Mouse (Mus musculus) Patski (cell line): Measurements from ENCODE around the gene Lypd6b. TPM values are rescaled to one million over a fixed set of nuclear protein-coding genes. Genes with fewer than 3 reads are reported as not detected.

Experiments used
- ATAC-seq: fragments of 100-300 bp; one replicate; pipeline ENCODE4 v1.8.0; 2021
- CTCF ChIA-PET: fragments of 350-600 bp; sonication (Branson Sonifier 250); formaldehyde crosslinking; loops from one replicate; lab custom pipeline; 2022; ENCODE audit warnings: inconsistent platforms; lab: Charles Lee
- POLR2A ChIA-PET: fragments of 350-600 bp; sonication (Branson Sonifier 250); formaldehyde crosslinking; loops from one replicate; lab custom pipeline; 2022; ENCODE audit warnings: antibody characterized with exemption, inconsistent platforms; lab: Charles Lee
- DNase-seq: peaks from one replicate; pipeline ENCODE4 v3.0.0-alpha.2; 2011; ENCODE audit warnings: low read depth, low spot score
- H3K27me3 ChIP-seq: fragments of 371-371 bp; one replicate; pipeline ENCODE4 v1.5.1; 2021
- CTCF ChIP-seq: fragments of 100-300 bp; IDR thresholded peaks from one replicate; pipeline ENCODE4 v1.5.1; 2021
- in situ Hi-C: fragments of 300-500 bp; cut with MboI; formaldehyde crosslinking; loops from 3 replicates; pipeline ENCODE4 v1.11.1; 2018; ENCODE audit warnings: low pct_unique_long_range_greater_than_20kb, mixed read lengths
- polyA plus RNA-seq: library from polyadenylated mRNA; unstranded; gene quantifications from one replicate; pipeline ENCODE4 v1.2.3, GENCODE M21; 2021

Lypd6b gene
- polyA plus RNA-seq, 1 experiment from 2014 or later, result 0.03 TPM

- in situ Hi-C loops, result no loop called here
- POLR2A ChIA-PET, result no interaction called here
- DNase-seq, result no peak
Measured at GRCm38 (mm10) chr2:49964899-49965298, 177.4 kb downstream of the Lypd6b start.

DNA sequence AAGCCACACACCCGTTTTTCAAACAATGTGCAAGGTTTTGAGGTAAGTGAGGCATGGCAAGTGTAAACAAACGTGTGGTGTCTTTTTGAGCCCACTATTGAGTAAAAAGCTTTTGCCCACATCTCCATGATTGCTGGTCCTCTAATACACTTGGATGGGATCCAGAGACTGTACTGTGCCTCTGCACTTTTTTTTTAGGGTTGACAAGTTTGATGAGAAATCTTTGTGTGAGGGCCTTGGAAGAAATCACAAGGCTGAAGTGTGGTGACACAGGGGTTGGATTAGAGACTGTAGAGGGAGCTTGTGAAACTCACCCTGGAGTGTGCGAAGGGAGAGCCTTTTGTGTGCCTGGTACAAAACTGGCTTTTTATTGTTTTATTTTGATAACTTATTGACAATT is 180.3 kb downstream of the Lypd6b start:
- POLR2A ChIA-PET, result no interaction called here

More at GRCm38 (mm10) chr2:49964899-49965298, 177.4 kb downstream of the Lypd6b start:
- TF ChIP-seq CTCF, result no peak
- CTCF ChIA-PET, result no interaction called here
- peaks cover 5% of the 10 kb centered on the region for H3K27me3 ChIP-seq
- no peak for ATAC-seq

DNA sequence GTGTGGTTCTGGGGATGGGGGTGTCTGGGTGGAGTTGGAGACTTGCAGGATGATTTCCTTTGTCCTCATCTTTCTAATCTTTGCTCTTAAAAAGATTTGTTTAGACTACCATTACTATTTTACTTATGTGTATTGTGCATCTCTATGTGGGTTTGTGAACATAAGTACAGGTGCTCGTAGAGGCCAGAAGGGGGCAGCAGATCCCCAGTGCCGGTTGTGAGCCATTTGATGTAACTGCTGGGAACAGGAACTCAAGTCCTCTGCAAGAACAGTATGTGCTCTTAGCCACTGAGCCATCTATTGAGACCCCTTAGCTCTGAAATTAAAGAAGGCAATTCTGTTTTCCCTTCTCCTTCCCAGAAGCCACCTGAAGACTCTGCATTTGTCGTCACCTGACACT is 183.5 kb downstream of the Lypd6b start:
- no peak for ATAC-seq
- TF ChIP-seq CTCF, result peak; percentile 34
- ChIA-PET POLR2A (no interaction called here), CTCF (interaction anchor here (0.9 kb wide), 1 partner anchor 16 kb away, joined by 3 read pairs; no protein-coding TSS in a partner anchor)
- in situ Hi-C loops, result no loop called here
- DNase-seq, result no peak
- H3K27me3 ChIP-seq, result no peaks in the 10 kb centered on the region

More for the DNA sequence above, 180.3 kb downstream of the Lypd6b start:
- DNase-seq (no peak), ATAC-seq (no peak)
- no peak for TF ChIP-seq CTCF
- peaks cover 5% of the 10 kb centered on the region for H3K27me3 ChIP-seq
- CTCF ChIA-PET, result interaction anchor here (0.9 to 1.3 kb wide), 2 partner anchors 12 to 24 kb away, joined by 3 read pairs; no protein-coding TSS in a partner anchor
- in situ Hi-C loops, result no loop called here

DNA sequence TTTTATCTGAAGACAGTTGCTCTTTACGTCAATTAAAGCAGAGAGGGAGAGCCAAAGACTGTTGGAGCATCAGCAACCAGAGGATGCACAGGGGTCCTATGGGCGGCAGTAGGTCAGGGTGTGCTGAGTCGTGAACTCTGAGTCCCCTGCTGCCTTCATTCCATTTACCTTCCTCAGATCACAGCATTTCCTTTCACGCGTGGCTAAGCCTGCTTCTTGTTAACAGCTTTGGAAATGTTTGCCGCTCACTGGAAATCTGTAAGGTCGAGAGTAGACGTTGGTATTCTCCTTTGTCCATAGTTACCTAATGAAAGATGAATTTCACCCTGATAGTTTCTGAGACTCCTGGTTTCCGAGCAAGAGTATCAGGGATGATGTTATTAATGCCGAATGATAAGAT is 191.1 kb downstream of the Lypd6b start:
- no peak for DNase-seq
- ATAC-seq, result no peak
- TF ChIP-seq CTCF, result no peak
- no peaks in the 10 kb centered on the region for H3K27me3 ChIP-seq
- in situ Hi-C loops, result no loop called here
- ChIA-PET POLR2A (interaction anchor here (1.0 kb wide), 1 partner anchor 10 kb away, joined by 3 read pairs; no protein-coding TSS in a partner anchor), CTCF (interaction anchor here (1.0 kb wide), 1 partner anchor 12 kb away, joined by 3 read pairs; no protein-coding TSS in a partner anchor)

DNA sequence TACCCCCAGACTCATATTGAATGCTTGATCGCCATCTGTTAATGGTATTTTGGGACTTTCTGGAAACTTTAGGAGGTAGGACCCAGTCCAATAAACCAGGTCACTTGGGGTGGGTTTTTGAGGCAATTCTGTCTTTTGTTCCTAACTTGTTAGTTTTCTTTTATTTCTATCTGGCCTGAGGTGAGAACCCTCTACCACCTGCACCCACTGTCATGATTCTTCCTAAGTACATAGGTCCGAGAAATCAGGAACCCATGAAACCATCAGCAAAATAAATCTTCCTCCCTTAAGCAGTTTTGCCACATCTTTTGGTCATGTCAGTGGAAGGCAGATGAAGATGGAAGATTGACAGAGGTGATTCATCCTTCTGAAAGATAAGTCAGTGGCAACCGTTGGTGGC is 192.5 kb downstream of the Lypd6b start:
- ATAC-seq (no peak), DNase-seq (no peak)
- in situ Hi-C loops, result no loop called here
- no peaks in the 10 kb centered on the region for H3K27me3 ChIP-seq
- TF ChIP-seq CTCF, result no peak
- ChIA-PET CTCF (no interaction called here), POLR2A (no interaction called here)

GRCm38 (mm10) chr2:49983021-49983420 is 195.5 kb downstream of the Lypd6b start:
- peaks cover under 1% of the 10 kb centered on the region for H3K27me3 ChIP-seq
- in situ Hi-C loops, result no loop called here
- no peak for TF ChIP-seq CTCF
- DNase-seq (no peak), ATAC-seq (no peak)
- POLR2A ChIA-PET, result no interaction called here
- CTCF ChIA-PET, result no interaction called here

DNA sequence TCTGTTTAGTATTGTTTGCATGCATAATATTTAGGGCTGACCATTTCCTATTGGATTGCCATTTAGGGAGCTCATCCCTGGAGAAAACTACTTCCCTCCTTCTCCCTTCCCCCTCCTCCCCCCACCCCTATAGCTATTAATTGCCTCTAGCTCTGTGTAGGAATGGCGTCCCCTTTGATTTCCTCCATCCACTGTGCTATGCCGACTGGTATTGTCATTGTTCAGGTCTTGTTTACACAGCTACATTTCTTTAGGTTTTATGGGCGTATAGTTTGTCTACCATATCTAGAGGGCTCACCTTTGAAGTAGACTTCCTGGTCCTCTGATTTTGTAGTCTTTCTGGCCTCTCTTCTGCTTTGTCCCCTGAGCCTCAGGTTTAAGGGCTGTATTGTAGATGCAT is 197.3 kb downstream of the Lypd6b start:
- in situ Hi-C loops, result no loop called here
- no peak for ATAC-seq
- CTCF ChIA-PET, result interaction anchor here (0.5 to 1.0 kb wide), 3 partner anchors 10 to 53 kb away, joined by 3 read pairs; no protein-coding TSS in a partner anchor

GRCm38 (mm10) chr2:49995841-49996240 is 208.4 kb downstream of the Lypd6b start:
- POLR2A ChIA-PET, result no interaction called here
- TF ChIP-seq CTCF, result no peak
- in situ Hi-C loops, result no loop called here
- CTCF ChIA-PET, result interaction anchor here (1.0 kb wide), 1 partner anchor 14 kb away, joined by 4 read pairs; no protein-coding TSS in a partner anchor
- peaks cover 6% of the 10 kb centered on the region for H3K27me3 ChIP-seq
- ATAC-seq, result no peak
- no peak for DNase-seq

More for the DNA sequence above, 197.3 kb downstream of the Lypd6b start:
- peaks cover 6% of the 10 kb centered on the region for H3K27me3 ChIP-seq
- DNase-seq, result no peak
- POLR2A ChIA-PET, result no interaction called here
- TF ChIP-seq CTCF, result no peak

DNA sequence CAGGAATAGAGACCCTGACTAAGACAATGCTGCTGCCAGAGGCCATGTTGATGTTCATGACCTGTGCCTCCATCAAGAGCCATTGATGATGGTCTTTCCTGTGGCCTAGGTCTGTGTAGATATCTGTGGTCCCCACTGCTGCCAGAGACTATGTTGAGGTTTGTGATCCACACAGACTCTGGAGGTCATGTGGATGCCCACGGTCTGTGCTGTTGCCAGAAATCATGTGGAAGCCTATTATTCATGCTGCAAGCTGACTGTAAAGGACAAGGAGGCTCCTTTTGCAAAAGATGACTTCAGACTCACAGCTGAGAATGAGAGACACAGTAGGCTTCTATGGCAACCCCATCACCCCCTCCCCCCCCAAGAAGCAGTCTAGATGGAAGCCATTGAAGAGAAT is 209.7 kb downstream of the Lypd6b start:
- ChIA-PET POLR2A (no interaction called here), CTCF (interaction anchor here (2.0 kb wide), 1 partner anchor 8 kb away, joined by 4 read pairs; no protein-coding TSS in a partner anchor)
- ATAC-seq (no peak), DNase-seq (no peak)
- H3K27me3 ChIP-seq, result peaks cover 6% of the 10 kb centered on the region
- TF ChIP-seq CTCF, result no peak
- in situ Hi-C loops, result no loop called here

Other genes starting within 250 kb of the Lypd6b start
- 10.6 TPM for gene Kif5c, start 168.4 kb upstream of the Lypd6b start, polyA plus RNA-seq